Mouse (Mus musculus) lung, embryonic 15.5 days (tissue): ENCODE measurements around the gene Gm49403. TPM values are rescaled to one million over a fixed set of nuclear protein-coding genes. Genes with fewer than 3 reads are reported as not detected.

ENCODE experiments used
- ATAC-seq: fragments of 200-750 bp; cut with Nextera tagmentation; 2 replicates; pipeline ENCODE4 v1.8.0; 2017; ENCODE audit warnings: moderate number of reproducible peaks, borderline replicate concordance; ENCODE audit not compliant: low FRiP score, low TSS enrichment; ENCODE audit errors: extremely low read depth
- H3K27ac ChIP-seq: fragments of 300-500 bp; sonication (generic); 2 replicates; pipeline ENCODE4 v1.5.1; 2015; ENCODE audit warnings: moderate library complexity, mild to moderate bottlenecking, inconsistent platforms
- H3K27me3 ChIP-seq: fragments of 300-500 bp; sonication (generic); 2 replicates; pipeline ENCODE4 v1.6.1; 2015; ENCODE audit warnings: inconsistent platforms
- H3K36me3 ChIP-seq: fragments of 300-500 bp; sonication (generic); 2 replicates; pipeline ENCODE4 v1.6.1; 2015; ENCODE audit warnings: inconsistent platforms
- H3K4me1 ChIP-seq: fragments of 300-500 bp; sonication (generic); 2 replicates; pipeline ENCODE4 v1.6.1; 2015; ENCODE audit warnings: inconsistent platforms
- H3K4me2 ChIP-seq: fragments of 300-500 bp; sonication (generic); 2 replicates; pipeline ENCODE4 v1.6.1; 2015; ENCODE audit warnings: inconsistent platforms, mild to moderate bottlenecking, moderate library complexity
- H3K4me3 ChIP-seq: fragments of 300-500 bp; sonication (generic); 2 replicates; pipeline ENCODE4 v1.5.1; 2015; ENCODE audit warnings: mild to moderate bottlenecking, inconsistent platforms
- H3K9ac ChIP-seq: fragments of 300-500 bp; sonication (generic); 2 replicates; pipeline ENCODE4 v1.6.1; 2015; ENCODE audit warnings: inconsistent platforms
- H3K9me3 ChIP-seq: fragments of 300-500 bp; sonication (generic); 2 replicates; pipeline ENCODE4 v1.6.1; 2016; ENCODE audit warnings: inconsistent platforms
- WGBS: fragments of 180-500 bp; shearing (Covaris S2); methylation state at CpG from one replicate; pipeline ENCODE4 v1.1.7; 2015; 5-methylcytosine and 5-hydroxymethylcytosine counted together
- microRNA-seq: library from miRNA; unstranded; fragments of <30 nt; microRNA quantifications from one replicate; pipeline ENCODE4, GENCODE M21; 2016
- polyA plus RNA-seq: library from polyadenylated mRNA; unstranded; fragments of >200 nt; fragmentation: Nextera tagmentation; extraction: Ambion mirVana; gene quantifications from 2 replicates; pipeline ENCODE4 v1.2.1, GENCODE M21; 2015

Gm49403 gene
- polyA plus RNA-seq, 1 experiment from 2014 or later = not detected

GRCm38 (mm10) chr19:8921741-8922140 is 38.0 kb downstream of the Gm49403 start:
- no peaks in the 10 kb centered on the region for H3K27me3 ChIP-seq
- peak overlapping the region; percentile 72 for H3K4me2 ChIP-seq
- H3K36me3 ChIP-seq = peaks cover 20% of the 10 kb centered on the region
- H3K4me3 ChIP-seq = peak overlapping the region; percentile 83
- no peak for ATAC-seq
- peaks cover 14% of the 10 kb centered on the region for H3K4me1 ChIP-seq
- 79% methylated on average over 9 of the region's 9 CpGs for WGBS
- H3K27ac ChIP-seq = no peak overlapping the region
- H3K9ac ChIP-seq = peak overlapping the region; percentile 73
- H3K9me3 ChIP-seq = no peaks in the 10 kb centered on the region

DNA sequence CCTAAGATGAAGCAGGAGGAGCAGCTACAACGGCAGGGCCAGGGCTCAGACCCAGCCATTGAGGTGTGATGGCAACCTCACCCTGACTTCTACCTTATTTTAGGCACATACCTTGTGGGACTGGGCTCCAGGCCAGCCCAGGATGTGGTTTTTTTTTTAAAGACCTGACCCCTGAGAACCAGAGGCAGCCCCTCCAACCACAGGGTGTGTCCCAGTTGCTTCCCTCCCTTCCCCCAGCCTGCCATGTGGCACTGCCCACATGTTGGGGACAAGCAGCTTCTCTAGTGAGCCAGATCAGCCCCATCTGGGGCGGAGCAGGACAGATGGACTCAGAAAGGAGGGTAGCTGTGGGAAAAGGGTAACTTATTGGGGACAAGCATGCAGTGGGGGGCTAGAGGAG is 43.0 kb downstream of the Gm49403 start:
- Histone ChIP-seq H3K4me3 (no peak overlapping the region), H3K9ac (no peak overlapping the region), H3K9me3 (no peaks in the 10 kb centered on the region), H3K36me3 (peaks cover 21% of the 10 kb centered on the region; the same call in 1 of the 2 replicates), H3K27ac (no peak overlapping the region), H3K4me1 (peaks cover 16% of the 10 kb centered on the region), H3K4me2 (no peak overlapping the region), H3K27me3 (no peaks in the 10 kb centered on the region)
- 81% methylated on average over 2 of the region's 2 CpGs for WGBS
- no peak for ATAC-seq

- no peak overlapping the region for H3K9ac ChIP-seq
- no peak overlapping the region for H3K4me2 ChIP-seq
- H3K4me1 ChIP-seq = peaks cover 15% of the 10 kb centered on the region
- peaks cover 22% of the 10 kb centered on the region; the same call in 1 of the 2 replicates for H3K36me3 ChIP-seq
- ATAC-seq = no peak
- H3K4me3 ChIP-seq = no peak overlapping the region
- no peak overlapping the region for H3K27ac ChIP-seq
- H3K27me3 ChIP-seq = no peaks in the 10 kb centered on the region
- 79% methylated on average over 12 of the region's 12 CpGs for WGBS
- H3K9me3 ChIP-seq = no peaks in the 10 kb centered on the region
These were observed 44.3 kb downstream of the Gm49403 start for GRCm38 (mm10) chr19:8927891-8928525.

- WGBS = 24% methylated on average over 16 of the region's 16 CpGs
- peaks cover 15% of the 10 kb centered on the region for H3K4me1 ChIP-seq
- H3K9me3 ChIP-seq = no peaks in the 10 kb centered on the region
- H3K27me3 ChIP-seq = no peaks in the 10 kb centered on the region
- peak overlapping the region; percentile 67 for H3K4me2 ChIP-seq
- peaks cover 26% of the 10 kb centered on the region; the same call in 1 of the 2 replicates for H3K36me3 ChIP-seq
- ATAC-seq = peak; percentile 7; the same call in 1 of the 2 replicates
- peak overlapping the region; percentile 70; the same call in 1 of the 2 replicates for H3K9ac ChIP-seq
- peak overlapping the region; percentile 92 for H3K27ac ChIP-seq
- H3K4me3 ChIP-seq = peak overlapping the region; percentile 79
These were observed 45.0 kb downstream of the Gm49403 start for GRCm38 (mm10) chr19:8928689-8929223.

GRCm38 (mm10) chr19:8929224-8930088 is 45.7 kb downstream of the Gm49403 start, which contains the start of the genes Rom1 and Eml3:
Rom1 (minus strand) TSS chr19:8929356.
Eml3 (plus strand) TSS chr19:8929552.
- Histone ChIP-seq H3K4me3 (peak within 1 kb of the TSS; percentile 79), H3K27ac (peak within 1 kb of the TSS; percentile 92), H3K27me3 (no peaks in the 10 kb centered on the region), H3K36me3 (peaks cover 24% of the 10 kb centered on the region; the same call in 1 of the 2 replicates), H3K9ac (peak within 1 kb of the TSS; percentile 70), H3K4me1 (peaks cover 15% of the 10 kb centered on the region), H3K9me3 (no peaks in the 10 kb centered on the region), H3K4me2 (peak within 1 kb of the TSS; percentile 67)
- peak; percentile 84 for ATAC-seq
- WGBS = 1% methylated on average over 66 of the region's 74 CpGs

GRCm38 (mm10) chr19:8930117-8930516 is 46.4 kb downstream of the Gm49403 start:
- Histone ChIP-seq H3K4me2 (peak overlapping the region; percentile 67), H3K36me3 (peaks cover 30% of the 10 kb centered on the region), H3K27me3 (no peaks in the 10 kb centered on the region), H3K27ac (peak overlapping the region; percentile 92), H3K9ac (peak overlapping the region; percentile 70), H3K9me3 (no peaks in the 10 kb centered on the region), H3K4me3 (peak overlapping the region; percentile 79), H3K4me1 (peaks cover 15% of the 10 kb centered on the region)
- WGBS = 4% methylated on average over 11 of the region's 11 CpGs
- ATAC-seq = no peak

DNA sequence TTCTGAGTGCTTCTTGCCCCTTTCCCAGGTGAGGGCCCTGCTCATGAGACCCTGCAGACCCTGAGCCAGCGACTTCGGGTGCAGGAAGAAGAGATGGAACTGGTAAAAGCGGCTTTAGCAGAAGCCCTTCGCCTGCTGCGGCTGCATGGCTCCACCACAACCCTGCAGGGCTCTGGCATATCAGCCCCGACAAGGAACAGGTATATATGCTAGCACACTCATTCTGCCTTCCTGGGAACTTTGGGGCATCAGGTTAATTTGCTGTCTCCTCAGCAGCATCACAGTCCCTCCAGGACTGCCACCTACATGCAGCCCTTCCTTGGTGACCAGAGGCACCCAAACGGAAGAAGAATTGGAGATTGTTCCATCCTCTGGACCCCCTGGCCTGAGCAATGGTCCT is 47.0 kb downstream of the Gm49403 start:
- Histone ChIP-seq H3K9me3 (no peaks in the 10 kb centered on the region), H3K27me3 (no peaks in the 10 kb centered on the region), H3K4me2 (peak overlapping the region; percentile 67), H3K9ac (peak overlapping the region; percentile 70), H3K27ac (no peak overlapping the region), H3K36me3 (peaks cover 31% of the 10 kb centered on the region), H3K4me3 (peak overlapping the region; percentile 79), H3K4me1 (peaks cover 15% of the 10 kb centered on the region)
- ATAC-seq = no peak
- WGBS = 73% methylated on average over 7 of the region's 7 CpGs

GRCm38 (mm10) chr19:8936736-8937135 is 53.0 kb downstream of the Gm49403 start:
- H3K36me3 ChIP-seq = peaks cover 42% of the 10 kb centered on the region
- peaks cover 10% of the 10 kb centered on the region for H3K4me1 ChIP-seq

More at GRCm38 (mm10) chr19:8936736-8937135, 53.0 kb downstream of the Gm49403 start:
- WGBS = 85% methylated on average over 2 of the region's 2 CpGs
- no peaks in the 10 kb centered on the region for H3K27me3 ChIP-seq
- no peak overlapping the region for H3K27ac ChIP-seq
- no peak overlapping the region for H3K9ac ChIP-seq
- ATAC-seq = no peak
- H3K4me2 ChIP-seq = no peak overlapping the region
- no peak overlapping the region for H3K4me3 ChIP-seq
- H3K9me3 ChIP-seq = no peaks in the 10 kb centered on the region

Small RNA genes within 50 kb of the gene (microRNA-seq; reads per million reads assigned to microRNA genes)
- gene Mir5136 = 0.93 reads per million

Other genes with a start within 250 kb of the Gm49403 start
- 0.08 and 0.14 TPM in 2 replicates for gene Chrm1, start 220.1 kb upstream of the Gm49403 start, polyA plus RNA-seq
- gene Slc3a2, start 160.6 kb upstream of the Gm49403 start, polyA plus RNA-seq = 87.1 and 89.7 TPM in 2 replicates
- gene Wdr74, start 148.1 kb upstream of the Gm49403 start, polyA plus RNA-seq = 85.6 and 86.3 TPM in 2 replicates
- 2.0 and 2.1 TPM in 2 replicates for gene 1700092M07Rik, start 143.2 kb upstream of the Gm49403 start, polyA plus RNA-seq
- 142 and 153 TPM in 2 replicates for gene Stx5a, start 142.5 kb upstream of the Gm49403 start, polyA plus RNA-seq
- gene Nxf1, start 126.9 kb upstream of the Gm49403 start, polyA plus RNA-seq = 184 and 198 TPM in 2 replicates
- 181 and 197 TPM in 2 replicates for gene Tmem223, start 112.9 kb upstream of the Gm49403 start, polyA plus RNA-seq
- gene Tmem179b, start 109.5 kb upstream of the Gm49403 start, polyA plus RNA-seq = 77.2 and 81.3 TPM in 2 replicates
- 30.5 and 31.5 TPM in 2 replicates for gene Taf6l, start 97.5 kb upstream of the Gm49403 start, polyA plus RNA-seq
- gene Polr2g, start 85.4 kb upstream of the Gm49403 start, polyA plus RNA-seq = 147 and 159 TPM in 2 replicates
- 5.7 and 6.4 TPM in 2 replicates for gene Zbtb3, start 81.4 kb upstream of the Gm49403 start, polyA plus RNA-seq
- gene Ttc9c, start 64.6 kb upstream of the Gm49403 start, polyA plus RNA-seq = 54.8 and 57.2 TPM in 2 replicates
- 5.7 and 5.8 TPM in 2 replicates for gene Hnrnpul2, start 63.9 kb upstream of the Gm49403 start, polyA plus RNA-seq
- not detected in 2 replicates for gene AC129217.1, start 54.2 kb upstream of the Gm49403 start, polyA plus RNA-seq
- 48.3 and 52.3 TPM in 2 replicates for gene Bscl2, start 46.5 kb upstream of the Gm49403 start, polyA plus RNA-seq
- 1.6 and 2.5 TPM in 2 replicates for gene Gng3, start 44.7 kb upstream of the Gm49403 start, polyA plus RNA-seq
- gene Lrrn4cl, start 33.2 kb upstream of the Gm49403 start, polyA plus RNA-seq = 1.1 TPM in 2 replicates
- 153 and 158 TPM in 2 replicates for gene Ubxn1, start 12.4 kb upstream of the Gm49403 start, polyA plus RNA-seq
- gene Uqcc3, start 3.0 kb upstream of the Gm49403 start, polyA plus RNA-seq = 58.5 and 60.2 TPM in 2 replicates
- 70.5 and 72.7 TPM in 2 replicates for gene Lbhd1, start 198 bp upstream of the Gm49403 start, polyA plus RNA-seq
- gene 1810009A15Rik, start 4.9 kb downstream of the Gm49403 start, polyA plus RNA-seq = 81.5 and 93.7 TPM in 2 replicates
- gene Gm49416, start 5.0 kb downstream of the Gm49403 start, polyA plus RNA-seq = not detected in 2 replicates
- 45.8 and 50.1 TPM in 2 replicates for gene Ints5, start 9.1 kb downstream of the Gm49403 start, polyA plus RNA-seq
- 122 and 123 TPM in 2 replicates for gene Ganab, start 14.1 kb downstream of the Gm49403 start, polyA plus RNA-seq
- gene B3gat3, start 36.4 kb downstream of the Gm49403 start, polyA plus RNA-seq = 43.1 and 46.1 TPM in 2 replicates
- 2.7 and 2.8 TPM in 2 replicates for gene Rom1, start 45.4 kb downstream of the Gm49403 start, polyA plus RNA-seq
- 30.8 and 35.6 TPM in 2 replicates for gene Eml3, start 45.6 kb downstream of the Gm49403 start, polyA plus RNA-seq
- 165 and 173 TPM in 2 replicates for gene Mta2, start 57.9 kb downstream of the Gm49403 start, polyA plus RNA-seq
- gene Tut1, start 69.9 kb downstream of the Gm49403 start, polyA plus RNA-seq = 28.4 and 29.7 TPM in 2 replicates
- 420 and 427 TPM in 2 replicates for gene Eef1g, start 83.1 kb downstream of the Gm49403 start, polyA plus RNA-seq
- 24.7 and 25.6 TPM in 2 replicates for gene Ahnak, start 105.4 kb downstream of the Gm49403 start, polyA plus RNA-seq
- gene Scgb1a1, start 204.0 kb downstream of the Gm49403 start, polyA plus RNA-seq = 5.1 and 8.7 TPM in 2 replicates